8 mouse cellular contexts compared by ENCODE assay signal in genomic region chr4:116017300-116017901, GRCm38 (mm10). TPM values are rescaled to one million over a fixed set of nuclear protein-coding genes. Genes with fewer than 3 reads are reported as not detected.
DNase-seq lines count a peak whose midpoint lies in the region; ATAC-seq lines count a peak whose summit lies in the region.

No protein-coding gene starts in this region.

- DNase-seq in MEL-GATA-1-ER (ENCODE audit: extremely low read depth, low read depth) = peak; percentile 32
- DNase-seq in cerebellum, adult 9-10 months = peak; percentile 72
- peak; percentile 62 to 64 for DNase-seq in frontal cortex, postnatal 14 days (ENCODE audit: low spot score in 2 of 2)
- peak; percentile 75 to 80 for DNase-seq in layer of hippocampus, postnatal 36 days
- DNase-seq in lung, postnatal 25 days (ENCODE audit: low spot score) = peak; percentile 69
- DNase-seq in retina, embryonic 14.5 days (ENCODE audit: low spot score) = peak; percentile 86
- DNase-seq in thymus, postnatal 4 days = peak; percentile 83

- peak overlapping the region; percentile 49; the same call in 1 of the 2 replicates for H3K27ac ChIP-seq in hindbrain, embryonic 12.5 days

- peak overlapping the region; percentile 97 for H3K4me2 ChIP-seq in hindbrain, embryonic 12.5 days (replicated peaks)

- H3K27me3 ChIP-seq in hindbrain, embryonic 12.5 days = peaks cover 62% of the 10 kb centered on the region

- H3K4me1 ChIP-seq in hindbrain, embryonic 12.5 days = 0 out of 2 replicates have a peak, but pooled peaks cover 11% of the 10 kb centered on the region

- WGBS in hindbrain, embryonic 12.5 days = under 1% methylated on average over 60 of the region's 60 CpGs

- peak overlapping the region; percentile 67 for H3K4me3 ChIP-seq in hindbrain, embryonic 12.5 days

- no peaks in the 10 kb centered on the region for H3K36me3 ChIP-seq in hindbrain, embryonic 12.5 days

- peak overlapping the region; percentile 77 for H3K9ac ChIP-seq in hindbrain, embryonic 12.5 days

- peak; percentile 91 for ATAC-seq in hindbrain, embryonic 12.5 days (ENCODE audit: low FRiP score)

- no peaks in the 10 kb centered on the region for H3K9me3 ChIP-seq in hindbrain, embryonic 12.5 days (replicated peaks)

RNA-seq across cellular contexts. Expression of gene Faah, which starts 0.3 kb away (rescaled TPM):
- 7.3 and 7.7 TPM in 2 replicates for polyA plus RNA-seq in hindbrain, embryonic 12.5 days (2016; fragmentation: Nextera tagmentation; extraction: Ambion mirVana)
- total RNA-seq in layer of hippocampus, postnatal 36 days (2021) = 100 to 1,000 TPM; 144 to 145 TPM

RNA-seq across cellular contexts. Expression of gene Nsun4, which starts 36.3 kb away (rescaled TPM):
- polyA plus RNA-seq in hindbrain, embryonic 12.5 days (2016; fragmentation: Nextera tagmentation; extraction: Ambion mirVana) = 16.3 and 21.1 TPM in 2 replicates
- total RNA-seq in layer of hippocampus, postnatal 36 days (2021) = 10 to 100 TPM in 1 of 2 experiments, 1 to 10 TPM in 1; 8.8 to 10.8 TPM

RNA-seq across cellular contexts. Expression of gene Uqcrh, which starts 57.5 kb away (rescaled TPM):
- 333 and 361 TPM in 2 replicates for polyA plus RNA-seq in hindbrain, embryonic 12.5 days (2016; fragmentation: Nextera tagmentation; extraction: Ambion mirVana)
- 100 to 1,000 TPM; 413 to 440 TPM for total RNA-seq in layer of hippocampus, postnatal 36 days (2021)

RNA-seq across cellular contexts. Expression of gene Lrrc41, which starts 57.7 kb away (rescaled TPM):
- polyA plus RNA-seq in hindbrain, embryonic 12.5 days (2016; fragmentation: Nextera tagmentation; extraction: Ambion mirVana) = 72.8 and 73.8 TPM in 2 replicates
- 10 to 100 TPM; 40.1 to 42.5 TPM for total RNA-seq in layer of hippocampus, postnatal 36 days (2021)

Comparison
In these comparisons a context has a peak if more than half of its experiments do, and no peak if none do; other contexts are left out.
1. Peak in every context shown above with its lines: DNase-seq, ATAC-seq, H3K4me3 ChIP-seq and H3K27ac ChIP-seq.
2. DNase-seq: peak in every context shown above with its lines; median percentile 86 in retina, embryonic 14.5 days; 83 in thymus, postnatal 4 days; 78 in layer of hippocampus, postnatal 36 days; 72 in cerebellum, adult 9-10 months; 69 in lung, postnatal 25 days; 63 in frontal cortex, postnatal 14 days; 32 in MEL-GATA-1-ER.